Mouse (Mus musculus): ENCODE results near the gene Crim1.

Gene Crim1

DNA sequence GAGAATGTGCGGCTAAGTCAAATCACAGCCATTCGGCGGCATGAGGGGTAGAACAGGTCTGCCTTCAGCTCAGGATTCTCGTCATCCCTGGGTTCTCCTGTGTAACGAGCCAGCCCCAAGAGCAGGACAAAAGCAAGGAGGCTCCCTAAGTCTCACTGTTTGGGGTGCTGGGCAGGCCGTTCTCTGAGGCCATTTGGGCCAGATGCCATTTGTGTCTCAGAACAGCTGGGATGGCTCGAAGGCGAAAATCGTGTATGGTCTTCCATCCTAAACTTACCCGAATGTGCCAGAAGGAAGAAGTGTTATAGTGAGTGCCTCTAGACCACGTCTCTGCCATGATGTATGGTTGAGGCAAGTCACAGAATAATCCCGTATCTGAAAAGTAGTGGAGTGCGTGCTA lies 86.0 kb downstream of the Crim1 start:
- no peak for DNase-seq (ENCODE audit: low spot score in 2 of 2)

DNA sequence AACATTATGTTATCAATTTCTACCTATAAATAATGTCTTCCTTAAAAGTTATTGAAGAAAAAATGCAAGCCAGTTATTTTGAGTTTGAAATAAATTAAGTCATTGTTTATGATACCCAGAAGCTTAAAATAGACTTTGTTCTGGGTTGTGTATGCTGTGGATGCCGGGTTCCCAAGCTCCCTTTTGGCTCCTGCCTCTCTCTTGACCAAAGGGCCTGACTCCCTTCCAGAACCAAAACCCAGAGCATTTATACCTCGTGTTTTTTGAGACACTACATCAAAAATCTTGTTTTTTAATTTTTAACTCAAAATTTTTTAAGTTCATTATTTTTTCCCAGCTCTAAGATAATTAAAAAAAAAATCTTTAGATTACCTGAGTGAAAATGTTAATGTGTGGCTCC lies 87.3 kb downstream of the Crim1 start:
- no peak for DNase-seq (ENCODE audit: low spot score in 2 of 2)

DNA sequence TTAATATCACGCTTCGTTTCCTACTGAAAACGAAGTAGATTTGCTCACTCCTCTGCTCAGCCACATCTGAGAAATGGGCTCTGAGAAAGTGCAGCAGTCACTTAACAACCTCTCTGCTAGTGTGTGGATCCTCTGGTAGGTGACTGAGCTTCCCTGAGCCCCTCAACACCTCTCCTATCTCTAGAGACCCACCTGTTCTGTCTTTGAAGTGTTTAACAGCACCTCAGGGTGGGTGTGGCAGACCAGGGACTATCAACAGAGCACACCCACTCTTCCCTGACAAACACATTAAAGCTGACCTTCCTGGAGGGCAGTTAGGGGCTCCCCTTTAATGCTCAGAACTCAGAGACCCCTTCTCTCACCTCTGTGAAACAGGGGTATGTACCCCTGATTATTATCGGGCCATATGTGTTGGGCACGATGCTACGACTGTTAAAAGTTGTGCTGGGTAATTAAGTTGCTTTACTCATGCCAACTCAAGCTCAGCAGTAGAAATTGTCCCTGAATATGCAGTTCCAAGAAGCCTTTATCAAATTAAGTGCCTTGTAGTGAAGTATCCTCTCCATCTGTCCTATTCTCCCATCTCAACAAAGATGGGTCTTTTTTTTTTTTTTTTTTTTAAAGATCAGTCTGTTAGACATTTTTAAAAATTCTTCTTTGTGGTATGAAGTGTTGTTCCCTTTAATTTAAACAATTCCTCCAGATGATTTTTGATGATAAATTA lies 90.3 kb downstream of the Crim1 start:
- DNase-seq (ENCODE audit: low spot score in 2 of 2), result no peak

DNA sequence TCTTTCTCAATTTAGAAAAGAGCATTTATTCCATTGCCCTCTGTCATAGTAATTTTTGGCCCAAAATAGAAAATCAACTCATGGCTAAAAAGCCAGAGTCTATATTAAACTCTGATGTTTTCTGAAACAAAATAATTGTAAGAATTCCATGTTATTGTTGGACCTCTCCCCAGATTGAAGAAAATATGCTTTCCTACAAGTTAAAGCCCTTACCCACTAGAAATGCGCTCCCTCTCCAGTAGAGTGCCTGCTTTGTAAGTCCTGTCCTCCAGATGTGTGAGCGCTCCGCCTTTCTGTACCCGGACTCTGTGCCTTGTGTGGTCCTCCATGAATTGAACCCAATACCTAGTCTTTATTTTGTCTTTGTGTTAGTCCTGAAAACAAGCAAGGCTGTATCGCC lies 91.0 kb downstream of the Crim1 start:
- DNase-seq (ENCODE audit: low spot score in 2 of 2), result no peak

DNA sequence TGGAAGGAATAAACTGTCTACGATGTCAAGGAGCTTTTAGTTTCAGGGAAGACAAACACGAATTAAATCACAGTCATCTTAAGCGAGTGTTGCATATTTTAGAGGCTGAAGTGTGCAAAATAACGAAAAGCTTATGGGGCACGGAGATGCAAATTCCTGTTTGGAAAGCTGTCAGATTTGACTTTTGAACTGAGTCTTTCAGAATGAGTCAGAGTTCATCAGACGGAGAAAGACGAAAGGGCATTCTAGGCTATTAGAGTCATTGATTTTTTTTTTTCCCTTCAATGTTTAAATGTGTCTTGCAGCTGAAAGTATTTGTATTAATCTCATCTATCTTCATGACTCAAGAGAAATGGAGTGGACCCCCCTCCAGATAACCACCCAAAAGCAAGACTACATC lies 92.3 kb downstream of the Crim1 start:
- DNase-seq (ENCODE audit: low spot score in 2 of 2), result no peak

DNA sequence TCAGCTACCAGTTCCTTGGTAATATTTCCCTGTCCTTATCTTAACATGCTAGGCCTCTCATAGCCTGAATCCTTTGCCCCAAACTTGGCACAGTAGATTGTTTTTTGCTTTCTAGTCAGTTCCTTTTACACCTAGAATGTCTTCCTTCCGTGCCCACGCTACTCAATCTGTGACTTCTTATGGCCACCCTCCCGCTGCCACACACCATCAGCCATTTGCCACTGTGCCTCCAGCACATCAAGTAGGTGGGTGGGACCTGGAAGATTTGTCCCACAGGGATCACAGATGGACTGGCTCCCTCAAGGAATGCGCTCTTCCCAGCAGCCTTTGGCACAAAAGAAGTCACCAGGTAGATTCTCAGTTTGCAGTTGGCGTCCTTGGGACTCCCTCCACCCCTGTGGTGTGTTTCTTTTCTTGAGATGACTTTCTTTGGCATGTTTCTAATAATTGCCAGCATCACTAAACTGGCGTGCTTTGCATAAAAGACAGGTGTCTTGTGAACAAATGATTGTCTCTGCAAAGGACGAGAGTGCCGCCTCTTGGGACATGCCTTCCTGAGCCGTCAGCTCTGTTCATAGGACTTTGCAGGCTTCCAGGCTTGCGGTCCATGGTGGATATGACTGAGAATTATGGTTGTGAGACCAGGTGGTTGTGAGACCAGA lies 92.9 kb downstream of the Crim1 start:
- DNase-seq (ENCODE audit: low spot score in 2 of 2), result no peak

DNA sequence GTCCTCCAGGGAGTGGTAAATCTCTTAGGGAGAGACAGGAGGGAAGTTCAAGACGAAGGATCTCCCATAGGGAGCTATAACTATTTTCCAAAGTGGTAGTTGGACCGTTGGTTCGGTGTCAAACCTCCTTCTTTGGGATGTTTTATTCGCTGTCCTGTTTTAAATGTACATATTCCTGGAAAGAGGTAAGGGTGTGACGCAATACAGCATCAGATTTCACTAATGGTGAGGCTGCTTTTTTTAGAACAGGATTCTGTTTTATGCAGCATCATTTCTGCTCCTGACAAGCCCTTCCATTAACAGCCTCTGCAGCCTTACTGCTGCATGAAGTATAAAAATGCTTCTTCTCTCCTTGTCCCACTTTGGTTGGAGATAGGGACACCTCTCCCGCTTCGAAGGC lies 95.9 kb downstream of the Crim1 start:
- DNase-seq (ENCODE audit: low spot score in 2 of 2), result no peak

DNA sequence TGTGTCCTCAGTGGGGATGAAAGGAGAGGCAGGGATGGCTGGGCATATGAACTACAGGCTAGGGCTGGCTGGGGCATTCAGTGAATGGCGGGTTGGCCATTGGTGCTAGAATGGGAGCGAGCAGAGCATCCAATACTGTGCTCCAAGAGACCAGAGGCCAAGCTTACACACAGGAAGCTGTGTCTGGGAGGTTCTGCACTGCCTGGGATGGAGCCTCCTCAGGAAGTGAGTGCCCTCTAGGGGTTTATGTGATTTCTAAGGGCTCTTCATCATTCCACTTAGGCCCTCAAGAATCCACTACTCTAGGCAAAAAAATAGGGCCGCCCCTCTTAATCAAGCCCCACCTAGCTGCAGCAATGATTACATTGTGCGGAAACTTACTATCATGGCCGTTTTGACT lies 98.1 kb downstream of the Crim1 start:
- no peak for DNase-seq (ENCODE audit: low spot score in 2 of 2)

DNA sequence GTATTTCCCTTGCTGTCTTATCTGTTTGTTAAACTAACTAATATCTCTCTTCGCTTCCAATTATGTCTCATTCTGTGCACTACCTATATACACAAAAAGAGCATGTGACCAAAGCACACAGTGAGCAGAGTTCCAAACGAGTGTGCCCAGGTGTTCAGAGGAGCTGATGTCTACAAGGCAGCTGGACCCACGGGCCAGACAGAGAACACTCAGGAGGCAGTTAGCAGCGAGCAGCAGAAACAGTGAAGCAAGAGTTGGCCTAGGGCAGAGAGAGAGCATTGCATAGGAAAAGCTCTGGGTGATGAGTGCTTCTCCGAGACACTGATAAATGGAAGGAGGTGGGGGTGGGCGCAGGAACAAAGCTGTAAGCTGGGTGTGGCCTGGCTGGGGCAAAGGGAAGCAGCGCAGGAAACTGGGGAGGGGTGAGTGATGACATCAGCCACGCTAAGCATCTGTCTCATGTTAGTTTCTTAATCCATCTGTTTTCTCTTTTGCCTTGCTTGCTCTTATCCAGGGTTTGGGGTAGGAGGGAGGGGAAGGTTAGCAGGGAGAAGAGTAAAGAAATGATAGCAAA lies 99.0 kb downstream of the Crim1 start:
- DNase-seq (ENCODE audit: low spot score in 2 of 2), result no peak

DNA sequence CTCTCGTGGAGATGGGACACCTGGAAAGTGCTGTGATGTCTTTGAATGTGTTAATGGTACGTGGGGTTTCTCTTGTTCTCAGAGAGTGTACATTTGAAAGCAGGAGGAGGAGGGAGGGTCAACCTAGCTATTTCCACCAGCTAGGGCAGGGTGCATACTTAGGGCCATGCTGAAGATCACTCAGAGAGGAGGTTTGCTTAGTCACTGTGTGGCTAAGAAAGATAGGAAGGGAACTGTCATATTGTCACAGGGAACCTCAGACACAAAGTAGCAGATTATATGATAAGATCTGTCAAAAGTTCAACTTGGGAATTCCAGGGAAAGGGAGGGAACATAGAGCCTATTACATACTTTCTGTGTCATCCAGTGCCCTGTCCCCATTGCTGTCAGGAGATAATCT lies 103.0 kb downstream of the Crim1 start:
- DNase-seq (ENCODE audit: low spot score in 2 of 2), result no peak

DNA sequence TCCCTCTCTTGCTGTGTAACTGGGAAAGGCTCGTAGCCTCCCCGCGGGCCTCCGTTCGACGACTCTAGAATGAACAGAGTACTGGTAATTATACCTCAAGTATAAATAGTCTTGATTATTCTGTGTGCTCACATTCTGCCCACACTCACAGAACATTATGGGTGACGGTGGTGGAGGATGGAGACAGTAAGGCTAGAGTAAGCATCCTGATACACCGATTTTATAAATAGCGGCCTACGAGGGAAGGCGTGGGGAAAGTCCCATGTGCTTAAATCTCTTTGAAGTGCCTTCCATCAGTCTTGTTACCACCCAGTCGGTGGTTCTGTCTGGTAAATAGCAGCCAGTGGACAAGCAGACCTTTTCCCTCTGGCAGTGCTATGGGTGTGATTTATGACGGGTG lies 104.0 kb downstream of the Crim1 start:
- no peak for DNase-seq (ENCODE audit: low spot score in 2 of 2)

DNA sequence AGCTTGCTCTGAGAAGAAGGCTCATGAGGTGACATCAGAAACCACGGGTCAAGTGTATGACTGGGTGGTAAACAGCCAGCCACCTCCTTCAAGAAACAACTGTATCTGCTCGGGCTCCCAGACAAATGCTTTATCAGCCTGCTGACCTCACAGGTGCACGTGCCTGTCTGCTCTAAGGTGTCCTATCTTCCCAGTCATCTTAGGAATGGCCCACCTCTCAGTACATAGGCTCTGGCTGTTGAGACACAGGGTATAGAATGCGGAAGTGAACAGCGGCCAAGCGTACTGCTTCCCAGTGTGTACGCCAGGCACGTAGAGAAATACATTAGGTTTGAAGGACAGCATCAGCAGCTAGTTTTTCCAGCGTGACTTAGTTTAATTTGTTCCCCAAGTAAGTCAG lies 106.4 kb downstream of the Crim1 start:
- DNase-seq (ENCODE audit: low spot score in 2 of 2), result no peak

DNA sequence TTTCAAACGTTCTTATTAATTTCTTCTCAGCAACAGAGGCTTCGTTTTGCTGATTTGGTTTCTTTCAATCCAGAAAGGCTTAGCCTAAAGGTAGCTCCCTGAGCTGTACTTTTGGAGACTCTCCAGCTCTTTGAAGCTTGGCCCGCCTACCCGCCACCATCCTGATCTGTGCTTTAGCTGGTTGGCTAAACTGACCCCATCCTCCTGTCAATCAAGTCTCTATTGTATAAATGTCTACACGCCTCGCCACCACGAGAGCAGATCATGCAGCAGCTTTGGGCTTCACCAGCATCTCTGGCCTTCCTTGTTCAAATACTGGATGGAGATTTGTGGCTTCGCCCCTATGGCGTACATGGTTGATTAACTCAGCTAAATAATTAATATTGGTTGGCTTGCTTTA lies 108.2 kb downstream of the Crim1 start:
- no peak for DNase-seq (ENCODE audit: low spot score in 2 of 2)

DNA sequence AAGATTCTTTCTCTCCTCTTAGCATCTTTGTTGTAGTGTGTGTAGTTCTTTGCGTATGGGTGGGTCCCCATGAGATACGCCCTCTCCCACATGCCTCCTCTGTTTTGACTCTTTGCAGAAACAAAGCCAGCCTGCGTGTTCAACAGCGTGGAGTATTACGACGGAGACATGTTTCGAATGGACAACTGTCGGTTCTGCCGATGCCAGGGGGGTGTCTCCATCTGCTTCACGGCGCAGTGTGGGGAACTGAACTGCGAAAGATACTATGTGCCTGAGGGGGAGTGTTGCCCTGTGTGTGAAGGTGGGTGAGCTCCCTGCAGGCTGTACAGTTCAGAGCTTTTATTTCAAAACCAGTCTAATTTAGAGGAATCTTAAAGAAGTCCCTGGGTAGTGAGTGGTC lies 113.0 kb downstream of the Crim1 start:
- no peak for DNase-seq (ENCODE audit: low spot score in 2 of 2)

DNA sequence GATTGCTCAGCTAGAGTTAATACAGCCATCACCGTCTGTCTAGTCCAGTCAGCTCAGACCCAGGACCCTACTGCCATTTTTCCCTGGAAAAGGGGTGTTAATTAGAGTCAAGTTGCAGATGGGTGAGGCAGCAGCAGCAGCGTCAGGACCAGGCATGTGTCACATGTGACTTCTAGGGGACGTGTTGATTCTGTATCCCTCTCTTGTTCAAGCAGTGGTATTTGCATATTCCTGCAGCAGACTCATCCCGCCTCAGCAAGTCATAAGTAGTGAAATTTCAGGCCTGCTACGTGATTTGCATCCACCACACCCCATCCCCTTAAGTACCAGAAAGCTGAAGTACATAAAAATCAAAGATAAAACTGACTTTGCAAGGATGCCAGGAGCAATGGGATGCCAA lies 113.6 kb downstream of the Crim1 start:
- no peak for DNase-seq (ENCODE audit: low spot score in 2 of 2)

DNA sequence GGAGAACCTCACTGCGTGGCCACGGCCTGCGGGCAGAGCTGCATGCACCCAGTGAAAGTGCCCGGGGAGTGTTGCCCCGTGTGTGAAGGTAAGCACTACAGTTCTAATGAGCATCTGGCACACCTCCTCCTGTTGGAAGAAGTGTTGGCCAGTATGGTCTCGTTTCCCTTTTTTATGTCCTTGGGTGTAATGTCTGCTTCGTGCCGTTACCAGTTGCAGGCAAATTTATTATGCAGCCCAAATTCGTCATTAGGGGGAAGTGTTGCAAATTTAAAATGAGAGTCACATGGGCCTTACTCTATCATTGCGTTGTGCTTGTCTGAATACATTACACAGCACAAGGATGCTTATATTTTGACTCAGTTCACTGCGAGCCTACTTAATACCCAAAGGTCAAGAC lies 115.6 kb downstream of the Crim1 start:
- DNase-seq (ENCODE audit: low spot score in 2 of 2), result no peak

DNA sequence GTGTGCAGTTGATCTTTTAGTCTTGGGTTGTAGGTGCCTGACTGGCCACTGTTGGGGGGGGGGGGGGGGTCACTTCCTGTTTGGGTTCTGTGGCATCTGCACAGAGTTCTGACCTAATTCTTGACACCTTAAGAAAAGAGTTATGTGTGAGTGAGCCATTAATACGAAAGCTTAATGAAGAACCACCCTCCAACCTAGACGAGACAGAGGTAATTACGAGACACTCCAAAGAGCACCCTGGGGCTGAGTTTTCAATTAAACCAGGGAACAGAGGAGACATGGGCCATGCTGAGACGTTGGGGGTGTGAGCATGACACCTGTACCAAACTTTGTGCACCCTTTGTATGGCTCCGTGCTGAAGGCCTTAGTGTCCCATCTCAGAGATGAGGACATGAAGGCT lies 117.3 kb downstream of the Crim1 start:
- DNase-seq (ENCODE audit: low spot score in 2 of 2), result no peak

DNA sequence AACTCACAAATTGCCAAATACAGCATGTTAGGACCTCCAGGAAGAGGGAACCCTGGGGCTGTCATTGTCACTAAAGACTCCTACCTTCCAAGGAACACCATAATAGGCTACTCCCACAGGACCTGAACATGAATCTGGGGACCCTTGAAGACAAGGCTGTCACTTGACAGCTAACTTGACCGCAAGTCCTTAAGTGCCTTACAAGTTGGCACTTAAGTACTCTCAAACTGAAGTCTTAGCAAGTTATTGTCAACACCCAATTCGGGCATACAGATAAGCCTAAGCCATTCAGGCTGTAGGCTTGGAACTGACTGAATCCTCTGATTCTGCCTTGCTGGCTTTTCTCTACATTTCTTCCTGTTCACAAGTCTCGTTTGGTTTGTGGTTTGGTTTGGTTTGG lies 118.8 kb downstream of the Crim1 start:
- DNase-seq (ENCODE audit: low spot score in 2 of 2), result no peak

DNA sequence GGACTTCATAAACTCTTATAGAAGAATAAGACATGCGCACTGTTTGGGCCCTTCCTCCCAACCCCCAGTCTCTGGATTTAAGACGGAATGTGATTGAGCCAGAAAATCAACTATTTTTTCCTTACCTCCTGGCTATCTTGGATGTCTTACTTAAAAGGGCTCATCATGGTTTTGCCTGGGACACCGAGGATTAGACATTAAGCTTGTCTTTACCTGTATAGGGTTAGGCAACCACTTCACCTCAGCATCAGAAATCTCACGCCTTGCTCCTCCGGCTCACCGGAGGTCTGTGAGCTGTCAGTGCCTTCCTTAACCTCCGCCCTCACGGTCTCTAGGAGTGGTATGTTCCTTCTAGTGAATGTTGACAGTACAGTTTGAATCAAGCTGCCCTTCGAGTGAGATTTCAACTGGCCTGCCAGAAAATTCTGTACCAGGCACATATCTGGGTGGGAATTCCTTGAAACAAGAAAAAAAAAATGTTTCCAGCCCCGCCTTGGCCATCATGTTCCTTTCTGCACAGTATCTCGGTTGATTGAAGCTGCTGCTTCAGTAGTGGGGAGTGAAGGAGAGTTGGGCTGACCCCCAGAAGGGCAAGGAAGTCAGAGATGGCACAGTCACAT lies 121.3 kb downstream of the Crim1 start:
- no peak for DNase-seq (ENCODE audit: low spot score in 2 of 2)

DNA sequence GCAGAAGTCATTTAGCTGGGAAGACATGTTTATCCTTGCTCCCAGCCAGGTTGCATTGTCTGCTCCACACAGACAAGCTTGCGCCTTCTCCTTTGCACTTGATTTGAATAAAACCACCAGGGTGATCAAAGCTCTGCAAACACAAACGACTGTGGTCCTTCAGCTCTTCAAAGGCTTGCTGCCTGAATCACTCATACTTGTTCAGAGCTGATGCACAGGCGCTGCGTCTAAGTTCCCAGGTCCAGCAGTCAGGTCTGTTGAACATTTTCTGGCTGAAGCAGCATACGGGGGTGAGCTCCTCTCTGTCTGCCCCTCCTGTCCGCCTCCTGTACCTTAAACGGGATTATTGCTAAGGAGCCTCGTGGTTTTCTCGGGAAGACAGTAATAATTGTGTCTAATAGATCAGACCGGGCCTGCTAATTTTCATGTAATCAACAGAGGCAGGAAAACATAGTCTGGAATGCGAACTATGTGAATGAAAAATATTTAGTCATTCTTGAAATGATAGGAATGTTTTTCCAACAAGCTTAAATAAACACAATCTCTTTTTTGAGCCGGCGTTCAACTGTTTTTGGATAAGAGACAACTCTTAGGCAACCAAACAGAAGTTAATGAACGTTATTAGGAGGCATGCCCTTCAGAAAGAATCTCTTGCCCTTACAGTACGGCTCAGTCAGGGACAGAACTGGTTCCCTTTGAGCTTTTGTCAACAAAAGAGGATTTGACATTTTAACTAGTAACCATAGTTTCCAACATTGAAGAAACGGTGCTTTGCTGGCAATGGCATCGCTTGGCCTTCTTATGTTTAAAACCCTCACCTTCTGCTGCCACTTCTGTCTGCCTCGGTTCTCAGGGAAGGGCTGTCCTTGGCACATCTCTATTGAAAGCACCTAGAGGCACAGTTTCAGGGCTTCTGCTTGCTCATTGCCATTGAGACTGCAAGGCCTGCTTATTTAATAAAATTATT lies 122.6 kb downstream of the Crim1 start:
- peak; percentile 23 to 39 for DNase-seq (ENCODE audit: low spot score in 2 of 2)

DNA sequence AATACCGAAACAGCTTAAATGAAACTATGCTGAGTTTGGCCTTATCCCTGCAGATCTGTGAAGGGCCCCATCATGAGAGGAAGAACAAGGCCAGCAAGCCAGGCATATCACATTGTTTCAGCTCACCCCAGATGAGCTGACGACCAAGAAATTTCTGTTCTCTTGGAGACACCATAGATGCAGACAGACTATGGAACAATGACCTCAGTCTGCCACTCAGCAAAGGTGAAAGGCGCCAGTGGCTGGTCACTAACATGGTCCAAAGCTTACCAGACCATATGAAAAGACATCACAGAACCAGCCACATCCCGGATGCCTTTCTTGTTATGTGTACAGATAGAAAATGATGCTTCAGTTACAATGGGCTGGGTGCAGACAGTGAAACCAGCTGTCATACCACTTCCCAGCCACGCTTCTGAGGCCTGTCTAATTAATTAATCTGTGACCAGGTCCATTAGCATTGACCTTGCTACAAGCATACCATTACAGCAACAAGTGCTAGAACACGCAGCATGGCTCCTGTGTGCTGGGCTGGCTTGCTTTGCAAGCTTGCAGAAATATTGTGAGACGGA lies 125.8 kb downstream of the Crim1 start:
- no peak for DNase-seq (ENCODE audit: low spot score in 2 of 2)

DNA sequence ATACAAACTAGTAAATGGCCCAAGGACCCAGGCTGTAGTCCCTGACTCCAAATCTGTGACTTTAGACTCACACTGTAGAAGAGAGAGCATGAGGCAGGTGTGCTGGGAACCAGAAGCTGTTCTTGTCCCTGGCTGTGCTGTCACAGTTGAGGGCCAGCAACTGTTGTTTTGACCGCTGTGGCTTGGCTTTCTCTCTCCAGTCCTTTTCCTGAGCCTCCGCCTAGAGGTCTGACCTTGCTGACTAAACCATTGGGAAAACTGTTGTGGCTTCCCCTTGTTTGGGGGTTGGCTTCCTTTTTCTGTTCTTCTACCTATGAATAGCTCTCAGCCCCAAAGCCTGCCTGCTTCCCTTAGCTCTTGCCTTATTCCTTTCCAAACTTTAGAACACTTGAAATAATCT lies 126.3 kb downstream of the Crim1 start:
- peak; percentile 28 to 42 for DNase-seq (ENCODE audit: low spot score in 2 of 2)
